ENCODE assay signal across 8 mouse cellular contexts in the genomic region with DNA sequence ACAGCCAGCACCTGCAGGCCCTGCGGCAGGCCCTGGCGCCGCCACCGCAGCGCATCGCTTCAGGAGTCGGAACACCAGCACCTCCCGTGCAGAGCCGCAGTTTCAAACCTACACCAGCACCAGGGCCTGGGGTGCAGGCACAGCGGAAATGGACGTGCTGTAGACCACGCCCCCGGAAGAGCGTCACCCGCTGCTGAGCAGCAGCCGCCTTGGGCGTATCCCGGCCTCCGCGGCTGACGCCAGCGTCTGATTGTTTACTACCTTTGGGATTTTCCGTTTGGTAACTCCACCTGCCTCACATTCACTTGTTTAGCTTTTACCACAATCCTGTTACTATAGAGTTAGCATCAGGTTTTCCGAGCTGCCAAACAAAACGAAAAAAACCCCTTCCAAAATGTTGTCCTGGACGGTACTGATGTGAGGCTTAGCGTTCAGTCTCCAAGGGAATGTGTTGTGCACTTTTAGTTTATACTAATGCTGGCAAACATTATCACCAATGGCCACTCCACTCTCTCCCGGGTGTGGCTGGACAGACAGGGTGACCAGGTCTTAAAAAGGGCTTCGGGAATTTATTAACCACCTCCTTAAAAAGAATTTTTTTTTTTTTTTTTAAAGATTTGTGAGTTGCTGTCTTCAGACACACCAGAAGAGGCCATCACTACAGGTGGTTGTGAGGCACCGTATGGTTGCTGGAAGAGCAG. TPM values are rescaled to one million over a fixed set of nuclear protein-coding genes. Genes with fewer than 3 reads are reported as not detected.
DNase-seq lines count a peak whose midpoint lies in the region; ATAC-seq and TF ChIP-seq lines count a peak whose summit lies in the region.

Gene Polg2, minus strand, starts transcription at position 150 of the 701 bp plus-strand sequence.

- peak; percentile 95 for ATAC-seq in Patski
- ATAC-seq in hindbrain, embryonic 14.5 days (ENCODE audit: low FRiP score) = peak; percentile 99

- POLR2A ChIA-PET in Patski (lab: Charles Lee) = interaction anchor here (0.7 to 2.2 kb wide), 2 partner anchors 9 to 179 kb away, joined by 3 to 16 read pairs; partner anchors contain the start of genes Cep95 and Ddx5

- DNase-seq in Patski (ENCODE audit: low read depth, low spot score) = peak; percentile 63
- peak; percentile 89 to 91 for DNase-seq in cerebellum, postnatal 14 days
- DNase-seq in frontal cortex, postnatal 25 days (ENCODE audit: low spot score in 2 of 2) = peak; percentile 80 to 83
- peak; percentile 93 for DNase-seq in hindbrain, embryonic 14.5 days (ENCODE audit: low spot score)
- peak; percentile 92 for DNase-seq in layer of hippocampus, postnatal 36 days
- peak; percentile 95 for DNase-seq in lung, postnatal 36 days
- DNase-seq in retina, postnatal 1 day = peak; percentile 95
- peak; percentile 89 for DNase-seq in urinary bladder, adult 2 months (ENCODE audit: low spot score)

- no peaks in the 10 kb centered on the region for H3K27me3 ChIP-seq in Patski
- no peaks in the 10 kb centered on the region for H3K27me3 ChIP-seq in hindbrain, embryonic 14.5 days (ENCODE audit: control insufficient read depth, insufficient read depth, low read length)

- peaks cover 7% of the 10 kb centered on the region; the same call in 1 of the 2 replicates for H3K4me1 ChIP-seq in hindbrain, embryonic 14.5 days (replicated peaks; ENCODE audit: control insufficient read depth, insufficient read depth, low read length)

- no peaks in the 10 kb centered on the region for H3K9me3 ChIP-seq in hindbrain, embryonic 14.5 days (ENCODE audit: control insufficient read depth, low read length)

- CTCF ChIA-PET in Patski (lab: Charles Lee) = interaction anchor here (1.4 to 1.7 kb wide), 2 partner anchors 11 to 37 kb away, joined by 4 to 5 read pairs; no protein-coding TSS in a partner anchor

- WGBS in hindbrain, embryonic 14.5 days = 2% methylated on average over 30 of the region's 30 CpGs

- peak within 1 kb of the TSS; percentile 84 for H3K27ac ChIP-seq in hindbrain, embryonic 14.5 days

- peak within 1 kb of the TSS; percentile 60 for H3K4me2 ChIP-seq in hindbrain, embryonic 14.5 days (replicated peaks)

- H3K36me3 ChIP-seq in hindbrain, embryonic 14.5 days (replicated peaks; ENCODE audit: control insufficient read depth, insufficient read depth) = peaks cover 69% of the 10 kb centered on the region

- in situ Hi-C loops in Patski (cut with MboI; ENCODE audit: low pct_unique_long_range_greater_than_20kb) = no loop called here

- H3K4me3 ChIP-seq in hindbrain, embryonic 14.5 days (replicated peaks; ENCODE audit: low read length) = peak within 1 kb of the TSS; percentile 60

- no peak for TF ChIP-seq CTCF in Patski (IDR thresholded peaks at IDR 0.05)

- peak within 1 kb of the TSS; percentile 84 for H3K9ac ChIP-seq in hindbrain, embryonic 14.5 days

RNA-seq across cellular contexts. Expression of gene Polg2, which starts in this region (rescaled TPM):
- 8.6 TPM for polyA plus RNA-seq in Patski (2021)
- 8.6 and 9.7 TPM in 2 replicates for polyA plus RNA-seq in hindbrain, embryonic 14.5 days (2014; fragmentation: Nextera tagmentation; extraction: Ambion mirVana)
- 1 to 10 TPM; 4.8 to 5.1 TPM for total RNA-seq in layer of hippocampus, postnatal 36 days (2021)
- polyA plus RNA-seq in urinary bladder, adult 2 months (2012; rRNA removed) = 8.6 and 9.4 TPM in 2 replicates

Comparison
In these comparisons a context has a peak if more than half of its experiments do, and no peak if none do; other contexts are left out.
1. Peak in every context shown above with its lines: DNase-seq, ATAC-seq, H3K4me3 ChIP-seq and H3K27ac ChIP-seq.